Comparison of ENCODE assay signal across 16 mouse cellular contexts in the genomic region with DNA sequence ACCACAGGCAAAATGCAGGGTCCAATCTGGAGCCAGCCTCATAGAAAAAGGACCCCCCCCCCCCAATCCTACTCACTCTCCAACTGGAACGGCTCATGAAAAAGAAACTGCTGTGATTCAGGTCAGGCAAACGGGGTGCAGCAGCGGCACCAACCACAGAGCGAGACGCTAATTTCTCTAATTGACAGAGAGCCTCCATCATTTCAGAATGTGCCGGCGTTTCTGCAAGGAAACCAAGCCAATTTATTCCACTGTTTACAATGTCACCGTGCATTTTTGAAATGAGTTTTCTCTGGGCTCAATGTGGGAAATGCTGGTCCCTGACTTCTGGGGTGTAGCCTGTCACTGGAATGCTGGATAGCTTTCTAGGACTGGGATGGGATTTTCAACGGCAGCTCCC.
"Had no signal": no experiment of that assay in that cellular context is flagged by ENCODE, and none has a peak within 500 bp of the region (broad histone marks: within the 10 kb centered on the region; RNA-seq: fewer than 3 reads in every experiment).

No protein-coding gene starts in this region.

- ATAC-seq: liver, embryonic 12.5 days had no signal

- H3K36me3 ChIP-seq: limb, embryonic 15.5 days; liver, embryonic 12.5 days; midbrain, embryonic 10.5 days; neural tube, embryonic 15.5 days had no signal

- H3K9ac ChIP-seq: limb, embryonic 15.5 days; liver, embryonic 12.5 days; lung, embryonic 14.5 days; neural tube, embryonic 15.5 days had no signal

- H3K4me3 ChIP-seq: limb, embryonic 15.5 days; liver, embryonic 12.5 days; midbrain, embryonic 10.5 days; neural tube, embryonic 15.5 days had no signal

- H3K9me3 ChIP-seq: limb, embryonic 15.5 days; liver, embryonic 12.5 days; midbrain, embryonic 10.5 days; neural tube, embryonic 15.5 days had no signal

- H3K4me1 ChIP-seq: limb, embryonic 15.5 days had no signal

- H3K27ac ChIP-seq: kidney, postnatal 0 days; limb, embryonic 15.5 days; liver, embryonic 12.5 days; midbrain, embryonic 10.5 days; neural tube, embryonic 15.5 days had no signal

- DNase-seq: kidney, adult 9 months; kidney, postnatal 36 days; layer of hippocampus, postnatal 36 days; lung, embryonic 14.5 days; lung, postnatal 10 days; lung, postnatal 4 days; midbrain, embryonic 14.5 days; right cerebral cortex, postnatal 4 days; spleen, adult 18-20 months; thymus, adult 18-20 months; thymus, postnatal 14 days had no signal

- H3K4me2 ChIP-seq: limb, embryonic 15.5 days; liver, embryonic 12.5 days; lung, embryonic 14.5 days; neural tube, embryonic 15.5 days had no signal

- H3K27me3 ChIP-seq: limb, embryonic 15.5 days; liver, embryonic 12.5 days; neural tube, embryonic 15.5 days had no signal
